Mouse (Mus musculus) megakaryocyte, embryonic 14.5 days (primary cell): Measurements from ENCODE around the gene Bcam.

Experiments
- FLI1 ChIP-seq: IDR thresholded peaks from 2 replicates; pipeline ENCODE4 v1.6.1; 2012; ENCODE audit warnings: low read length, inconsistent platforms, mixed read lengths
- GATA1 ChIP-seq: IDR thresholded peaks from 3 replicates; pipeline ENCODE4 v1.6.1; 2012; ENCODE audit warnings: mixed read lengths, low read length, inconsistent platforms, borderline replicate concordance

DNA sequence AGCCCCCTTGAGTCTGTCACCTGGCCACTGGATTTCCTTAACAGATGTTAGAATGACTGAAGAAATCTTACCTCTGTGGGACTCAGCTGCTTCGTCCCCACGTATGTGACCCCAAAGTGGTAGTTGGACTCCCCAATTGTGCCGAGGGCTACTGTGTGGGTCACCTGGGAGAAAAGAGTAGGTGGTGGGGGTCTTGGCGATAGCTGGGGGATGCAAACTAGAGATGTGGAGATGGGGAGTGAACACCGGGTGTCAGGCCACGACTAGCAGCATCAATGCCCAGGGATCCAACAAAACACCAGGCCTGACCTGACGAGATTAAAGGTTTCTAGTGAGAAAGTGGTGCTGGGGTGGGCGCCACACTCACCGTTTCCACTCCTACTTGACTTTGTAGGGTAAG, 57.2 kb downstream of the Bcam start:
- TF ChIP-seq GATA1: no peak
- TF ChIP-seq FLI1: no peak
